Mouse (Mus musculus) neural tube, embryonic 10.5 days (tissue): ENCODE data around the gene Mag.
"Not testable (repeated sequence)": the region's sequence is repeated elsewhere in the genome, so short reads cannot be mapped to it uniquely, and the experiment has no call there.

Experiments
- DNase-seq: peaks from one replicate; pipeline ENCODE4 v3.0.0-alpha.2; 2017; ENCODE audit warnings: low spot score; ENCODE audit errors: extremely low spot score

The Mag gene

DNA sequence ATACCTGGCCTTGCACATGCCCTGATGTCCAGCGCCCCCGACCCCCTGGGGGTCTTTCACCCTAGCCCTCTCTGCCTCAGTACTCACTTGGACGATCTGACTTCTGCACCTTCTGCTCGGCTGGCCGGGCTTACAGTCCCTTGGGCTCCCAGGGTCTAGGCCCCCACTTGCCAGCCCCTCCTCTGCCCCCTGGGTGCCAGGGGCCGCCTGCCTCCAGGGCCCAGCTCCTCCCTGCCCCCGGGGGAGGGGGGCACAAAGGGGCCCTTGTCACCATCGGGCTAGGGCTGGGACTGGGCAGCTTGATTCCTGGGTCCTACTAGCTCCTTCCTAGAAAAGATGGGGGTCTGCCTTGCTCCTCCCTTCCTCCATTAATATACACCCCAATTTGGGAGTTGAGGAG lies at the start of gene Mag:
Mag (minus strand) TSS at position 142 of the 400 bp plus-strand sequence.
- no peak for DNase-seq

DNA sequence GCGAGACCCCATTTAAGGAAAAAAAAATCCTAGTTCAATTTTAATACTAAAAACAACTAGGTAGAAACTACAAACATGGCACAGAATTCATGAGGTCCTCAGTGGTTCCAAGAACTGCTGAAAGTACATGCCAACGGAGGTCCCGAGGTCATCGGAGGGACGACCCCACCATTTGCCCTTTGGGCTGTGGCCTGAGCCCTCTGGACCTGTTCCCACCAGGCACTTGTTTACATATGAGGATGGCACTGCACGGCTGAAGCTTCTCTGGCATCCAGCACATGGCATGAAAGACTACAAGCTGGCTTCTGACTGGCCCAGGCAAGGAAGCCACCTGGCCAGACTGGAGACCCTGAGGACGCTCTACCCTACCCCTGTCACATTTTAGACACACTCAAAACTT lies 49.7 kb upstream of the Mag start:
- no peak for DNase-seq

DNA sequence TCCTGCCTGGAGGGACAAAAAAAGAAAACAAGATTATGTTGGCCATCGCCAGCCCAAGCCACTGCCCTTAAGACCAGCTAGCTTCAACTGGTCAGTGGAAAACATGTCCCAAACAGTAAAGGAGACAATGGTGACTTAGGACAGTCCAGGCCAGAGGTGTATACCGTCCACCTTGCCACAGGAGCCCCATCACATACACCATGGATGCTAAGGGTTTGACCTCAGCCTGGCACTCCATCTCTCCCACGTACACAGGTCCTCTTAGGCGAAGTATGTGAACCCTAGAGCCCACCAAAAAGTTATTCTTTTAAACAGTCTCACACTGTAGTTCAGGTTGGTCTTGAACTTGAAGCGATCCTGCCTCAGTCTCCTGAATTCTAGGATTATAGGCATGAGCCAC lies 48.2 kb upstream of the Mag start:
- no peak for DNase-seq

DNA sequence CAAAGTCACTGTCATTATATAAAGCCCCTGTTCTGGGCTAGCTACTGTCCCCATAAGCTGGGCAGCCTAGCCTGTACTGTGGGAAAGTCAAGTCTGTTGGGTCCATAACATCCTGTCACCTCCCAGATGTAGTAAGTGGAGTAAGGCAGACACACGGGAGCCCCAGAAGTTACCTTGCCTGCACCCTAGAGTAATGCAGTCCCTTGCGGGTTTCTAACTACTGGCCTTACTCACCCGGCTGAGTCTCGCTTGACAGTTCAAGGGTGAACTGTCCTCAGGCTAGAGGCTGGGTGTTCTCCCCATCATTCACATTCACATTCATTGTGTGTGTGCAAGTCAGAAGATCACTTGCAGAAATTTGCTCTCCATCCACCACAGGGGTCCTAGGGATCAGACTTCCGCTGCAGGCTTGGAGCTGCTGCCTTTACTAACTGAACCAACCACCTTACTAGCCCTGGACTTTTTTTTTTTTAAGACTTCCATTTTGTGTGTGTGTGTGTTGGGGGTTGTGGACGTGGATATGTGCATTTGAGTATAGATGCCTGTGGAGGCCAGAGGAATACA lies 45.2 kb upstream of the Mag start:
- DNase-seq: no peak

DNA sequence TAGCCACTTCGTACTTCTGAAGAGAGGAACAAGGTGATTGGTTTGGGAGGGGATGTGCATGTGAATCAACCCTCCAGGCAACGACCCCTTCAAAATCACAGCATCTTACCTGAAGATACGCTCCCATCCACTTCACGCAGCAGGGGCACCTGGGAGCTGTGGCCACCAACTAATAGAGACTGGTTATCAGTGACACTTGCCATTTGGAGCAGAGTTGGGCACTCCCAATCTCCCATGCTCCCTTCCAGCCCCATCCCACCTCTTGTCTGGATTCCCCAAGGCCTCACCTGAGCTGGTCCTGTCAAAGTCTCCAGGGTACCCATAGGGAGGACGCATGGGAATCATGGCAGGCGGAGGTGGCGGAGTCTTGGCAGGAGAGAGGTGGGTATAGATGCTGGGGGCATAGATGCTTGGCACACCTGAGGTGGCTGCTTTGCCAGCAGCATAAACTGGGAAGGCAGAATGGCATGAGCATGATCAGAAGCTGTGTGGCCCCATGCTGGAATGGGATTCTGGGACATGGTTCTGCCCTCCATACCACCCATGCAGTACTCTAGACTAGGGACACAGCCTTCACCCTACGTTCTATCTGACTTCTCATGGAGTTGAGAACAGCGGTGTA lies 44.3 kb upstream of the Mag start:
- DNase-seq: no peak

DNA sequence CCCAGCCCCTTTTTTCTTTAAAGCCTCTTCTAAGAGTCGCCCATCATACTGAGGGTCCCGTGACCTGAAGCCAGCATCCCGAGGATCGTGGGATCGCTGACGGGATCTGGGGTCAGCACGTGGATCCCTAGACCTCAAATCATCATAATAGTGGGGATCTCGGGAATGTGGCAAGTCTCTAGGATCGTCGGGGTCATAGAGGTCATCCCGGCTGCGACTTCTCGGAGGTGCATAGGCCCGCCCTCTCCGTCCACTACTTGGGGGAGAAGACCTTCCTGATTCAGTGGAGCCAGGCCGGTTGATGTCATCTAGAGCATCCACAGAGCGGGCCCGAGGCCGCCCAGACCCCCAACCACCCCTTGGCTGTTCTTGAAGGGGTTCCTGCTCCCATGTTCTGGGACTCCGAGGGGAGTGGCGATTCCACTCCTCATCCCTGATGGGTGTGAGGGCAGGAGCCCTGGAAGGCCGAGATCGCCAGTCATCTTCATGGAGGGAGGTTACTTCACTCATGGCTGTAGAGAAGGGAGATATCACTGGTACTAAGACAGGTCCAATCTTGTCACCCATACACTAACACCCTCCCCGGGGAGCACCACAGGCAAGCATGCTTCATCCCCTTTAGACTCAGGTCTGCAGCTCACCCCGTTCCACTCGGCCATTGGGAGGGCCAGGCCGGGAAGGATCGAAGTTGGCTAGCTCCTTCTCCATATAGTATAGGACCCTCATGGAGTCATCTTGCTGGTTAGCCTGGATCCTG lies 43.6 kb upstream of the Mag start:
- no peak for DNase-seq

DNA sequence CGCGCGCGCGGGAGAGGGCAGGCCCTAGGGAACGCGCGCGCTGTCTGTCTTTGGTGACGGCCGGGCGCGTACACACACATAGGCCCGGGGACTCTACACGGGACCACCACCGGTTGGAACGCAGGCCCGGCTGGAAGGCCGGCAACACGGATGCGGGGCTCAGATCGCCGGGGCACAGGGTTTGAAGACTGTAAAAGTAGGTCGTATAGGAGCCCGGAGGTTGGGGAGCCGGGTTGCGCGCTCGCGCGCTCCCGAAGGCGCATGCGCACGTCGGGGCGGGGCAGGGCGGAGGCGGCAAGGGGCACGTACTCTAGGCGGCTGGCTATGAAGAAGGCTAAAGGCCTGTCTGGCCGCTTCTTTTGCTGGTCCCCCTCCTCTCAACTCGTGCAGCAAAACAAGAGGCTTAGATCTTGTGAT lies 42.7 kb upstream of the Mag start:
- DNase-seq: peak; percentile 87

DNA sequence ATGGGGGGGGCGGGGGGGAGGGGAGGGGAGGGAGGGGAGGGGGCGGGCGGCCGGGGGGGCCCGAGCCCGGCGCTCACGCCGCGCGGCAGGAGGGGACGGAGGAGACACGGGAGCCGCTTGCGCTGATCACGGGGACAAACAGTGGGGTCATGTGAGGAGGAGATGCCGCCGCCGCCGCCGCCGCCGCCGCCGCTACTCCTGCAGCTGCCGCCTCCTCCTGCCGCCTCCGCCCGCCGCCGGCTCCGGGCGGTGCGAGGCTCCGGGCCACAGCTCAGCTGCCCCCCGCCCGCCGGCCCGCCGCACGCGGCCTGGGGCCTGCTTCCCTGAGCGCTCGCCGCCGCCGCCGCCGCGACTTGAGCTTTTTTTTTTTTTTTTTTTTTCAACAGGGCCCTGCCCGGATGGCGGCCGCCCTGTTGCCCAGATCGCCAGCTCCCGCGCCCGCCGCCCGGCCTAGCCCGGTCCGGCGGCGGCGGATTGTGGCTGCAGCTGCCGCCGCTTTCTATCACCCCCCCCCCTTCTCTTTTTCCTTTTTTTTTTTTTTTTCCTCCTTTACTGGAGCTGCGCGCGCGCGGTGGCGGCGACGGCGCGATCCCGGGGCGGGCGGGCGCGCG lies 42.2 kb upstream of the Mag start, which contains the start of gene Usf2:
Usf2 (minus strand) TSS at position 48 of the 611 bp plus-strand sequence.
- DNase-seq: peak; percentile 85

DNA sequence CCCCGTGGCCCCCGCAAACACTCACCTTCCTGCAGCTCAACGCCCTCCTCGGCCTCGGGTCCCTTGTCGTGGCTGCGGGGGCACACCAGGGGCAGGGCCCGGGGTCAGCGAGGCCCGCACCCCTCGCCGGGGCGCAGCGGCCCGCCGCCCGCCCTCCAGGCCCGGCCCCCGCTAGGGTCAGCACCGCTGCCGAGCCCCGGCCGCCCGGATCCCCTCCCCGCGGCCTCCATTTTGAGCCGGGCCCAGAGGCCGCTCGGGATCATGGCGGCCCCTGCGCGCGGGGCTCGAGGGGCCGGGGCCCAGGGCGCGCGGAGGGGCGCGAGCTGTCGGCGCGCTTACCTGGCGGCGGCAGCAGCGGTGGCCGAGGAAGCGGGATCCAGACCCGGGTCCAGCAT lies 41.7 kb upstream of the Mag start:
- DNase-seq: no peak

DNA sequence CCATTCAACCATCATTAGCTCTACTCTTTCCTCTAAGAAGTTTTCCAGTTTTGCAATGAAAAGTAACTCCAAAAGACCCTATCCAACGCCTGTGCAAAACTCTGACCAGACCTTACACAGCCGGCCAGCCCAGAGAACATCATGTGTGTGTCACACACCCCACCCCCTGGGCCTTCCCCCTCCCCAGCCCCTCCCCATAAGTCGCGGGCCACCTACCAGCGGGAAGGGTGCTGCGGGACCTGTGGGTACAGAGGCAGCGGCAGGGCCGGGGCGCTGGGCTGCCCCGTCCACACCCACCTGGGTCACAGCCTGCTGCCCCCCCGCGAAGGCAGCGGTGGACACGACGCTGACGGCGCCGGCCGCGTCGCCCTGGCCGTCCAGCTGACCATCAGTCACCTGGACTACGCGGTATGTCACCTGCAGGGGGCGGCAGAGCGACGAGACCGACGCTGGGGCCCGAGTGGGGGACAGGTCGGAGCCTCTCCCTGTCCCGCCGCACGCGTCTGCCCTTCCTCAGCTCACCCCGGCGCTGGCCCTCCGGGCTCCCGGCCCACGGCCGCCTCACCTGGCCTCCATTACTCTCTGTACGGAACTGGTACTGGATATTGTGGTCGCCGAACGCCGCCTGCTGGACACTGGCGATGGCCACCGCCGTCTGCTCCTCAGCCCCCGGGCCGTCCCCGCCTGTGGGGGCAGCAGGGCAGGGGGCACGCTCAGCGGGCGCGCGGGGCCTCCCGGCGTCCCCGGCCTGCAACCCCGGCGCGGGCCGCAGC lies 41.1 kb upstream of the Mag start:
- peak; percentile 94 for DNase-seq

DNA sequence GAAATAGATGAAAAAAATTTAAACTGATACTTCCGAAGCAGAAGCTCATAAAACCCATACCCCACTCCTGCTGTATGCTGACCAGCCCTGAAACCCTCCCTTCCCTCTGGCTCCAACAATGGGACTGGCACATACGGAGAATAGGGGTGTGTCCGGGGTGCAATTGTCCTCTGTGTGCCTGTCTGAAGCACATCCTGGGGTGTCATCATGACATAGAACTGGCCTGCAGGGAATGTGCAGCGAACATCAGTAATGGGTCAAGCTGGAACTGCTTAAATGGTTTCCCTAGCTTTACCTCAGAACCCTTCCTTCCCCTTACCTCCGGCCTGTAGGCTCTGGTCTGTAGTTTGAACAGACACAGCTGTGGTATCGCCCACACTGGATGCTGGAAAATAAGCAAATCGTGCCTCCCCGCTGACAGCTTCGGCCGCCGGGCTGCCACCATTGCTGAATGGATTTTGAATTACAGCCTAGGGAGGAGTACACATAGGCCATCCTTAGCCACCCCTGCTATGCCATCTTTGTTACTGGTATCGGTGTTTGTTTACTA lies 40.4 kb upstream of the Mag start:
- DNase-seq: no peak

DNA sequence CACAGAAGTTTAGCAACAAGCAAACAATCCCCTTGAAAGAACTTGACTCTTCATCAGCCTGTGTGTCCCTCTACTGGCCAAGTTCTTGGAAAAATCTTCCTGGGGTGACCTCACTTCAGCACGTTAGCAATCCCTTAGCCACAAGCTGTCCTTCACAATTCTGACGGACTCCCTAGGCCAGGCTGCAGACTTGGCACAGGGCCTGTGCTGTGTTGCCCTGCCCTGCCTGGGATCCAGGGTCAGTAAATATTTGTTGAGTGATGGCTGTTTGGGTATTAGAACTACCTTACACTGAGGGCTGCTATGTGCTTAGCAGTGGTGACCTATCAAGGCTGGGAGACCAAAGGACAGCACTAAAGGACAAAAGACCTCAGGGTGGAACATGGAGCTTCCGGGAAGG lies 39.4 kb upstream of the Mag start:
- DNase-seq: no peak

DNA sequence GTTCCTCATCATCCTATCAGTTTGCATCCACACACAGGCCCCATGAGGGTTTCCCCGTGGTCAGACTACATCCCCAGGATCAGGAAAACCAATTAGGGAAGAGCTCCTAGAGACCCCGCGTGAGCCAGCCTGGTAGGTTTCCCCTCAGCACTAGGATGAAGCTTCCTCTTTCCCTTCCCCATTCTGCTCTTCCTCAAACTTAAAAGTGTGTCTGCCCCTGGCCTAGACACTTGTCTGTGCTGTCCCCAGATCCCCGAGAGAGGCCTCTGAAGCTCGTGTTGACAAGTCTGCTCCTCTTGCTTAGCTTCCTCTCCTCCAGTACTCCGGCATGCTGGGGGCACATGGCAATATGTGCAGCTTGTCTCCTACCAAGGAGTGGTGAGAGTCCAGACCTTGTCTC lies 38.8 kb upstream of the Mag start:
- no peak for DNase-seq

DNA sequence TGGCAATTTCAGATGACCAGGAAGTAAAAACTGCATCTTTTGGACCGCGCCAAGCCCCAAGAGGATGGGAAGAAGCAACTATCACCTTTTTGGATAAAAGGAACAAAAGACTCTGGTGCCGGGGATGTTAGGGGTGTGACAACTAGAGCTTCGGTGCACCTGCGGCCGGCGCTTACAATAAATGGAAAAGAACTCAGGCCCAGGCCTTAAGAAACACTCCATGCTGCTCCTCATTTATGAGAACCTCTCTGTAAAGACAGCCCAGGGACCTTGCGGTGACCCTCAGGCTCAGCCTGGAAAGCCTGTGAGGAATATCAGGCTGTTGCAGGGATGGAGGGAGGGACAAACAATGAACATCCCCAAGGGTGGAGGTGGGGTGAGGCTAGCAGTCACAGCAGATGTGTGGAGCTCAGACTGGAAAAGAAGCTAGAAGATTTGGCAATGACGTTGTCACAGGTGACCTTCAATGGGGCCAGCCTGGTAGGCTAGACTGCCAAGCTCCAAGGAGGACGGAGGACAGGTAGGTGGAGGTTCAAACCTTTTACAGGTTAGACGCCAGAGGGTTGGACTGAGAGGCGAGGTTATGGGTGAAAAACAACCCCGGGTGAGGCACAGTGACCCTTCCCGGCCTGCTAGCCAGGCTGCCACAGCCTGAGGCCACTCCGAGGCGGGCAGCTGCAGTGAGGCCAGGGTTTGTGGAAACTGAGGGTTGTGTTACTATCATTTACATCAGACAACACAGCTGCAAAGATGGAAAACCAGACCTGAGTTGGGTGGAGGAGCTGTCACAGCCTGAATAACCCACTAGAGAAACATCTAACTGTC lies 38.0 kb upstream of the Mag start:
- DNase-seq: no peak

DNA sequence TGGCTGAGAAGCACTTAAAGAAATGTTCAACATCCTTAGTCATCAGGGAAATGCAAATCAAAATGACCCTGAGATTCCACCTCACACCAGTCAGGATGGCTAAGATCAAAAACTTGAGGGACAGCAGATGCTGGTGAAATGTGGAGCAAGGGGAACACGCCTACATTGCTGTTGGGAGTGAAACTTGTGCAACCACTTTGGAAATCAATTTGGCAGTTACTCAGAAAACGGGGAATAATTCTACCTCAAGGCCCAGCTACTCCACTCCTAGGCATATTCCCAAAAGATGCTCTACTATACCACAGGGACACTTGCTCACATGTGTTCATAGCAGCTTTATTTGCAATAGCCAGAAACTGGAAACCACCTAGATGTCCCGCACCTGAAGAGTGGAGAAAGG lies 35.2 kb upstream of the Mag start:
- not testable (repeated sequence) for DNase-seq

DNA sequence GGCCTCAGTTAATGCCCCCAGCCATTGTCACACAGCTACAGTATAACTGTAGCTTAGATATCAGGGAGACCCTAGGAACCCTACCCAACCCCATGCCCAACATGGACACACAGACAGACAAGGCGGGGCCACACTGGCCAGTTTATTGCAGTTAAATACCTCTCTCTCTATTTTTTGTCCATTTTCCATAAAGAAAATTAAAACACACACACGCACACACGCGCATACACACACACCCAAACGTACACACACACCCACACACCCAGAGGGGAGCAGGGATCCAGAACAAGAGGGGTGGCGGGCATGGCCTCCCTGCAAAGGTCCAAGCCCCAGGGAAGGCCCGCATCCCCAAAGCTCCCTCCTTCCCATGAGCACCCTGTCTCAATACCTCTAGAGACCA lies 31.2 kb upstream of the Mag start:
- no peak for DNase-seq

DNA sequence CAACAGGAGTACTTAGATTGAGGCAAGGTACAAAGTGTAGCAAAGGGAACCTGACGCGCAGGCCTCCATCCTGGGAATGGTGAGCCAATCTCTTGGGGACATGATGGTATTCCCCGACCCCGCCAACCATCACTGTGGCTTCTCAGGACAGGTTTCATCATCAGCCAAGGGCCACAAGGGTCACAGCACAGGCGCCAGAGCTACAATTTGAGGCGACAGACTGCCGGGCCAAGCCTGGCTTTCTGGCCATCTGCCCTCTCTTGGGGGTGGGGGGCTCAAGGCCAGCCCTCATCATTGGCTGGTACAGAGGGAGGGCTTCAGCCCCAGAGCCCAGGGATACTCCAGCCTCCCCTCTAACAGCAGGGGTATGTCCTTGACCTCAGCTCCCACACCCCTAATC lies 30.8 kb upstream of the Mag start:
- not testable (repeated sequence) for DNase-seq

DNA sequence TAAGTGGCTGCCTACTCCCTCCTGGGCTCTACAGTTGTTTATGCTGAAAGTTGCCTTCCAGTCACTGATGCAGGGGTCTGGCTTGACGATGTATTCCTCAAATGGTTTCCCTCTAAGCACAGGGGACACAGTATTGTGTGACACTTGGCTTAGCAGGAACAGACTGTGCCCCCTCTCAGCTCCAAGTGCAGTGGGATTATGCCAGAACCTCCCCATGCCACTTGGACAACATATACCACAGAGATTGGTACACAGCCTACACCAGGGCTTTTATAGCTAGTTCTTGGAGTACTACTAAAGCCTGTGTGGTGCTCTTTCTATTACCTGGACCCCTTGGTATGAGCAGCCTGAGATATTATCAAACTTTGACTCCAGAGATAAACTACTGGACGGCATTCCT lies 30.0 kb upstream of the Mag start:
- not testable (repeated sequence) for DNase-seq

DNA sequence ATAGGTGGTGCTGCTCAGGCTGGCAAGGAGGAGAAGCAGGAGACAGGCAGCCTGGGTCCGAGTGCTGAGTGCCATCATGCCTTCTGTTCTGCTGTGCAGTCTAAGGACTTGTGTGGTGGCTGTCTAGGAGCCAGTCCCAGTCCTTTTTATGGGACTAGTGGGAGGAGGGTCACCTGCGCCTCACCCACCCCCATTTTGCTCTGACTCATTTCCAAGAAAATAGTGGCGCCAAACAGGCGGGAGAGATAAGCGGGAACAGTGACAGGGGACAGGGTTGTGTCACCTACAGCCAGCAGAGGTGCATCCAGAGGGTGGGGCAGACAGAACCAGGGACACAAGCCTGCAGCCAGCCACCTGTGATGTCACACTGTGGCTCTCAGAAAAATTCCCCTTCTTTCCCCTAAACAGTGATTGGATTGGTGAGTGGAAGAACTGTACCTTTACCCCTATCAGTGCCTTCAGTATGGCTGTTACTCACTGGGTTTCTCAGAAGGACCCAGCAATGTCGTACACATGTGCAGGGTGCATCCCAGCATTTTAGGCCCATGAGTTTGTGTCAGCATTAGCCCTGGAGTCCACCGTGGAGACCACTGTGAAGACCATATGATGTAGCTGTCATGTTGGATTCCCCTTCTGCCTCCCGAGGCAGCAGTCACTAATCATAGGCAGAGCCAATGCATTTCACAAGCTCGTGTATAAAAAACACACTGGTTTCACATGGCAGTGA lies 29.4 kb upstream of the Mag start, which contains the start of gene Hamp:
Hamp (minus strand) TSS at position 124 of the 727 bp plus-strand sequence.
- no peak for DNase-seq

DNA sequence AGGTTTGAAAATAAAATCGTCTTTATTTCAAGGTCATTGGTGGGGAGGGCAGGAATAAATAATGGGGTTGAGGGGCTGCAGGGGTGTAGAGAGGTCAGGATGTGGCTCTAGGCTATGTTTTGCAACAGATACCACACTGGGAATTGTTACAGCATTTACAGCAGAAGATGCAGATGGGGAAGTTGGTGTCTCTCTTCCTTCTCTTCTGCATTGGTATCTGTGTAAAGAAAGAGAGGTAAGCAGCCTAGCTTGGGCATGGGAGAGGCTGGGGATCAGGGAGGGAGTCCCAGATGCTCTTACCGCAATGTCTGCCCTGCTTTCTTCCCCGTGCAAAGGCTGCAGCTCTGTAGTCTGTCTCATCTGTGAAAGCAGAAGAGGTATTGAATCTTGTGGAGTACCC lies 27.7 kb upstream of the Mag start:
- DNase-seq: not testable (repeated sequence)
